Mouse (Mus musculus): ENCODE measurements around the gene Hydin.

The Hydin gene

GRCm38 (mm10) chr8:110636182-110636581 is 369.4 kb downstream of the Hydin start:
- DNase-seq (ENCODE audit: low spot score) = no peak

GRCm38 (mm10) chr8:110642331-110642730 is 375.6 kb downstream of the Hydin start:
- no peak for DNase-seq (ENCODE audit: low spot score)

GRCm38 (mm10) chr8:110643177-110643576 is 376.4 kb downstream of the Hydin start:
- DNase-seq (ENCODE audit: low spot score) = no peak

- DNase-seq (ENCODE audit: low spot score) = no peak
These were observed 377.6 kb downstream of the Hydin start for GRCm38 (mm10) chr8:110644422-110644821.

GRCm38 (mm10) chr8:110644901-110645300 is 378.1 kb downstream of the Hydin start:
- no peak for DNase-seq (ENCODE audit: low spot score)

- DNase-seq (ENCODE audit: low spot score) = no peak
These were observed 378.6 kb downstream of the Hydin start for GRCm38 (mm10) chr8:110645340-110645739.

- DNase-seq (ENCODE audit: low spot score) = peak; percentile 82
These were observed 379.3 kb downstream of the Hydin start for GRCm38 (mm10) chr8:110646064-110646463.

GRCm38 (mm10) chr8:110648577-110648976 is 381.8 kb downstream of the Hydin start:
- DNase-seq (ENCODE audit: low spot score) = no peak

- DNase-seq (ENCODE audit: low spot score) = no peak
These were observed 382.5 kb downstream of the Hydin start for GRCm38 (mm10) chr8:110649286-110649685.

GRCm38 (mm10) chr8:110650838-110651237 is 384.1 kb downstream of the Hydin start:
- no peak for DNase-seq (ENCODE audit: low spot score)

- no peak for DNase-seq (ENCODE audit: low spot score)
These were observed 385.1 kb downstream of the Hydin start for GRCm38 (mm10) chr8:110651847-110652246.

GRCm38 (mm10) chr8:110654075-110655060 is 387.6 kb downstream of the Hydin start:
- no peak for DNase-seq (ENCODE audit: low spot score)

- DNase-seq (ENCODE audit: low spot score) = no peak
These were observed 389.1 kb downstream of the Hydin start for GRCm38 (mm10) chr8:110655827-110656226.

- DNase-seq (ENCODE audit: low spot score) = no peak
These were observed 390.9 kb downstream of the Hydin start for GRCm38 (mm10) chr8:110657661-110658060.
